Comparison of ENCODE assay signal across 8 mouse cellular contexts in genomic region chr5:113139064-113139726, GRCm38 (mm10). TPM values are rescaled to one million over a fixed set of nuclear protein-coding genes. Genes with fewer than 3 reads are reported as not detected.
DNase-seq lines count a peak whose midpoint lies in the region; ATAC-seq lines count a peak whose summit lies in the region.

No protein-coding gene starts in this region.

- H3K9me3 ChIP-seq in heart, embryonic 15.5 days (replicated peaks), result no peaks in the 10 kb centered on the region
- H3K9me3 ChIP-seq in hindbrain, embryonic 12.5 days (replicated peaks), result peaks cover 5% of the 10 kb centered on the region
- H3K9me3 ChIP-seq in midbrain, embryonic 11.5 days (ENCODE audit: control insufficient read depth, low read length), result no peaks in the 10 kb centered on the region

- H3K4me3 ChIP-seq in heart, embryonic 15.5 days, result peak overlapping the region; percentile 69
- peak overlapping the region; percentile 74 for H3K4me3 ChIP-seq in brown adipose tissue, adult 24 weeks (ENCODE audit: insufficient read depth, low read depth, low read length)
- peak overlapping the region; percentile 41 for H3K4me3 ChIP-seq in hindbrain, embryonic 12.5 days
- peak overlapping the region; percentile 39; the same call in 1 of the 2 replicates for H3K4me3 ChIP-seq in midbrain, embryonic 11.5 days (ENCODE audit: low read depth, low read length)

- no peak for ATAC-seq in heart, embryonic 15.5 days (replicated peaks; ENCODE audit: insufficient number of reproducible peaks, insufficient read depth, low FRiP score, low read depth)
- peak; percentile 16; the same call in 1 of the 2 replicates for ATAC-seq in hindbrain, embryonic 12.5 days (ENCODE audit: low FRiP score)
- ATAC-seq in midbrain, embryonic 11.5 days (ENCODE audit: low FRiP score), result peak; percentile 33
- no peak for ATAC-seq in granulocyte monocyte progenitor cell, adult 5-6 weeks (replicated peaks; ENCODE audit: poor library complexity, severe bottlenecking)

- H3K4me1 ChIP-seq in heart, embryonic 15.5 days (replicated peaks), result peaks cover 58% of the 10 kb centered on the region
- H3K4me1 ChIP-seq in brown adipose tissue, adult 24 weeks (ENCODE audit: control insufficient read depth, insufficient read depth, insufficient read length, low read length), result peaks cover 11% of the 10 kb centered on the region; the same call in 1 of the 2 replicates
- H3K4me1 ChIP-seq in hindbrain, embryonic 12.5 days, result peaks cover 27% of the 10 kb centered on the region
- H3K4me1 ChIP-seq in midbrain, embryonic 11.5 days (ENCODE audit: control insufficient read depth, insufficient read depth, low read length), result peaks cover 13% of the 10 kb centered on the region

- no peaks in the 10 kb centered on the region for H3K36me3 ChIP-seq in heart, embryonic 15.5 days
- H3K36me3 ChIP-seq in hindbrain, embryonic 12.5 days, result no peaks in the 10 kb centered on the region
- no peaks in the 10 kb centered on the region for H3K36me3 ChIP-seq in midbrain, embryonic 11.5 days (ENCODE audit: control insufficient read depth, insufficient read depth, low read length)

- H3K27me3 ChIP-seq in heart, embryonic 15.5 days, result no peaks in the 10 kb centered on the region
- peaks cover 41% of the 10 kb centered on the region for H3K27me3 ChIP-seq in hindbrain, embryonic 12.5 days
- H3K27me3 ChIP-seq in midbrain, embryonic 11.5 days (ENCODE audit: control insufficient read depth, insufficient read depth, low read length), result peaks cover 28% of the 10 kb centered on the region; the same call in 1 of the 2 replicates

- WGBS in heart, embryonic 15.5 days, result 66% methylated on average over 7 of the region's 7 CpGs
- WGBS in hindbrain, embryonic 12.5 days, result 67% methylated on average over 7 of the region's 7 CpGs
- 66% methylated on average over 7 of the region's 7 CpGs for WGBS in midbrain, embryonic 11.5 days

- H3K4me2 ChIP-seq in heart, embryonic 15.5 days, result peak overlapping the region; percentile 84
- peak overlapping the region; percentile 87 for H3K4me2 ChIP-seq in hindbrain, embryonic 12.5 days (replicated peaks)
- H3K4me2 ChIP-seq in midbrain, embryonic 11.5 days, result peak overlapping the region; percentile 89

- peak overlapping the region; percentile 96 for H3K27ac ChIP-seq in heart, embryonic 15.5 days
- peak overlapping the region; percentile 92 for H3K27ac ChIP-seq in brown adipose tissue, adult 24 weeks (replicated peaks; ENCODE audit: low read depth, low read length)
- H3K27ac ChIP-seq in hindbrain, embryonic 12.5 days, result peak overlapping the region; percentile 48; the same call in 1 of the 2 replicates
- no peak overlapping the region for H3K27ac ChIP-seq in midbrain, embryonic 11.5 days (ENCODE audit: low read depth, low read length)

- DNase-seq in heart, adult 8-10 months (ENCODE audit: low spot score), result no peak
- DNase-seq in midbrain, embryonic 11.5 days (ENCODE audit: low spot score, missing footprints), result no peak
- no peak for DNase-seq in adrenal gland, postnatal 4 days (ENCODE audit: low spot score in 2 of 2)
- DNase-seq in spleen, postnatal 36 days (ENCODE audit: low spot score in 2 of 2), result no peak

- H3K9ac ChIP-seq in heart, embryonic 15.5 days, result peak overlapping the region; percentile 81
- H3K9ac ChIP-seq in hindbrain, embryonic 12.5 days, result peak overlapping the region; percentile 47
- peak overlapping the region; percentile 57; the same call in 1 of the 2 replicates for H3K9ac ChIP-seq in midbrain, embryonic 11.5 days (ENCODE audit: low read length)

RNA-seq across cellular contexts. Expression of gene Crybb3, which starts 57.8 kb away (rescaled TPM):
- polyA plus RNA-seq in heart, embryonic 15.5 days (2015; fragmentation: Nextera tagmentation; extraction: Ambion mirVana), result 0.83 and 1.5 TPM in 2 replicates
- 1 to 10 TPM in 1 of 4 experiments, under 1 TPM in 3; 0.92 to 1.3 (median 0.93) TPM for total RNA-seq in heart, adult 8-10 months (2022)
- not detected in 2 replicates for polyA plus RNA-seq in brown adipose tissue, adult 24 weeks (2012; ENCODE audit: insufficient read depth, insufficient read length, missing spikeins)
- 0.74 and 0.81 TPM in 2 replicates for polyA plus RNA-seq in hindbrain, embryonic 12.5 days (2016; fragmentation: Nextera tagmentation; extraction: Ambion mirVana)
- 0.18 TPM in 1 of 2 replicates, not detected in the other for polyA plus RNA-seq in midbrain, embryonic 11.5 days (2014; fragmentation: Nextera tagmentation; extraction: Ambion mirVana)
- 1 to 10 TPM; 1.1 to 1.9 TPM for total RNA-seq in adrenal gland, postnatal 4 days (2021)
- not detected in 2 replicates for total RNA-seq in granulocyte monocyte progenitor cell, adult 5-6 weeks (2014; fragmentation: Nextera tagmentation)
- not detected in 2 replicates for total RNA-seq in granulocyte monocyte progenitor cell, adult 5-6 weeks (2017)

Comparison
In these comparisons a context has a peak if more than half of its experiments do, and no peak if none do; other contexts are left out.
1. ATAC-seq: peak in hindbrain, embryonic 12.5 days (single experiment) and midbrain, embryonic 11.5 days (single experiment); none in heart, embryonic 15.5 days (single experiment) and granulocyte monocyte progenitor cell, adult 5-6 weeks (single experiment).
2. Peak in every context shown above with its lines, with median percentiles within 50 percentile points of each other: H3K4me2 ChIP-seq, H3K4me3 ChIP-seq and H3K9ac ChIP-seq.